Mouse (Mus musculus) CH12F3 (cell line): ENCODE results near the gene Ugp2.

Source experiments
- in situ Hi-C: fragments of 300-500 bp; cut with MboI; formaldehyde crosslinking; loops from 2 replicates; pipeline ENCODE4 v1.14.3; 2020; ENCODE audit warnings: low sequenced_read_pairs

The Ugp2 gene

GRCm38 (mm10) chr11:21371122-21371806 is at the start of gene Ugp2:
Ugp2 (minus strand) TSS chr11:21371201.
- in situ Hi-C loops, result no loop called here

DNA sequence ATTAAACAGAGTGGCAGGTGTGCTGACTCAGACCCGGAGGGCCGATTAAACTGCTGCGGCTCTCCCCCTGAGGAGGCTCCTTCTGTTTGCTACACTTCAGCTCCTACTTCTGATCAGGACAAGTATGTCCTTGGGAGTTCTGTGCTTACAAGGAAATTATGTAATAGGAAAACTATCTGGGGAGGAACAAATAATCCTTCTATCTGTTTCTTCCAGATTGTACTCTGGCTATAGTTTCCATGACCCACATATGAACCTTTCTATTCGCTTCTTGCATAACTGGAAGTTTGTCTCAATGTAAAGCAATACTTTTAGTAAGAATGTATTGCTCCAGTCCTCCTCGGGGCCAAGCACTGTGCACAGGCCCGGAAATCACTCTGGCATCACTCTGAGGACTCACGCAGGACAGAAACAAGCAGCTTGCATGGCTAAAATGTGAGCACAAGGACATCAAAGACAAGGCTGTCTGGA is 43.9 kb upstream of the Ugp2 start:
- in situ Hi-C loops, result no loop called here

- in situ Hi-C loops, result no loop called here
Measured at GRCm38 (mm10) chr11:21406668-21407067, 35.7 kb upstream of the Ugp2 start.

DNA sequence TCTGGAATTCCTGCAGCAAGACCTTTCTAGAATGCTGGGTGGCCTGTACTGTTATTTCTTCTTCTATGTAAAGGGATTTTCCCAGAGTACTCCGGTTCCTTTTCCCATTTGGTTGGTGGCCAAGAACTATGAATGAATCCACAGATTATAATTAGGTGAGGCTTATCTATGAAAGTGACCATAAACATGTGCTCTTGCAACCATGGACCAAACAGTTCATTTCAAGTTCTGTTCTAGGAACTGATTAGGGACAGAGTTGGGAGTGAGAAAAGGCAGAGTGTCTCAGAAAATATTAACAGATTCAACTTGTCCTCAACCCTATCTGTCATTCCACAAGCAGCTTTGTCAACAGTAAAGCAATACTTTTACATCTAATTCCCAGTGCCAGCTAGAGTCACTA is 35.1 kb upstream of the Ugp2 start:
- in situ Hi-C loops, result no loop called here

DNA sequence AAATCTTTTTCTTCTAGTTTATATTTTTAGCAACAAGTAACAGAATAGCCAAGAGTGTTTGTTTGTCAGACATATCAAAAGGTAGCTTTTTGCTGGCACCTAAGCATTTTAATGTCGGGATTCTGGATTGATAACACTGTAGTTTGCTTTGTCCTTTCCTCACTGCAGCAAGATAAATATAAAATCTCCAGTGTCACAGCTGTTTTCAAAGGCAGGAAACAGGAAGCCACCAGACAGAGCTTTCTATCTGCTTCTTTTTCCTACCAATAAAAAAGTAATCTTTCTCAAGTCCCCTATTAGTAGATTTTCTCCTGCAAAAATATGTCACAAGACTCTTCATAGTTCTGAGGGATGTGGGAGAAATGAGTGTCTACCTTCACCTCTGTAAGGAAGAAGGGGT is 32.9 kb upstream of the Ugp2 start:
- in situ Hi-C loops, result no loop called here

DNA sequence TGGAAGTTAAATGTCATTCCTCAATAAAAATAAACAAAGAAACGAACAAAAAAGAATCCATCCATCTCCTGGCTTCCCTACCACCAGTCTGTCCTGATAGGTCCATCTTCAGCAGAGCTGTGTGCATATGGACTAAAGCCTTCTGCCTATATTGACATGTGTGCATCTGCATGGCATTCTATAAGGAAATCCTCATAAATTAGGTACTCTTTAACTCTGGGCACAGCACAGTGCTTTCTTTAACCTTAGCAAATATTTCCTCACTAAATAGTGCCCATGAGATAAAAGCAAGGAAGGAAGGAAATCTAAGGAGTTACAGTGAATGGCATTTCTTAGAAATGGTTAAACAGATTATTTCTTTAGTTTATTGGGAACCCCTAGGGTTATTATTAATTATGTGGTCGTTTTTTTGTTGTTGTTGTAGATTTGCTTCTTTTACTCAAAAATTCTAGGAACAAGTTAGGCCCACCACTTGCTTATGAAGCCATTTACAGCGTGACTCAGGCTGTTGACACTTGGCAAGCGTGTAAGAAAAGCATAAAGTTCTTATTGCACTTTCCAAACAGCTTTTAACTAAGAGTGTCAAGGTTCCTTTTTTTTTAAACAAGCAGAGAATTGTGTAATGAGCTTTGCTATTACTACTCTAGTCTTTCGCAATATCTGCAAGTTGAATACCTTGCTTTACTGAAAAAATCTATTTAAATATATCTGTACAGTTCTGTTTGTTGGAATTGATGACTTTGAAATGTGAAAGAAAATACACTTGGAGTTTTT is 31.7 kb upstream of the Ugp2 start:
- in situ Hi-C loops, result no loop called here

GRCm38 (mm10) chr11:21401248-21401647 is 30.2 kb upstream of the Ugp2 start:
- in situ Hi-C loops, result no loop called here

DNA sequence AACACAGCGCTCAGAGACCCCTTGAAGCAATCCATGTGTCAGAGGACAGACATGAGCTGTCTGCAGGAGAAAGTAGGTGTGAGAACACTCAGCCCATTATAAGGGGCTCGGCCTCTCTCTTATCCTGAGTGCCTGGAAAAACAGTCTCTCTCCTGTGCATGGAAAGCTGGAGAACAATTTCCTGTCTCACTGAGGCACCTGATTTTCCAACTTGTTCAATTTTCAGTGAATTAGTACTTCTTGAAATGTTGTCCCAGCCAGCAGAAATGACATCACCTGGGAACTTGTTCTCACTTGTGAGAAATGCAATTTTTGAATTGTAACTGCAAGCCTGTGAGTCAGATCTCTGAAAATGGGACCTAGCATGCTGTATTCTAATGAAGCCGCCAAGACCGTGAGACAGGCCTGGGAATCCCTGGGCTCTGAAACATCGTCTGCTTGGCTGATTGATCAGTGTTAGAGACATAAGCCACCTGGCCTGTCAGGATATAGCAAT is 28.2 kb upstream of the Ugp2 start:
- in situ Hi-C loops, result no loop called here

GRCm38 (mm10) chr11:21398464-21398863 is 27.5 kb upstream of the Ugp2 start:
- in situ Hi-C loops, result no loop called here

- in situ Hi-C loops, result no loop called here
Measured at GRCm38 (mm10) chr11:21386790-21387189, 15.8 kb upstream of the Ugp2 start.

DNA sequence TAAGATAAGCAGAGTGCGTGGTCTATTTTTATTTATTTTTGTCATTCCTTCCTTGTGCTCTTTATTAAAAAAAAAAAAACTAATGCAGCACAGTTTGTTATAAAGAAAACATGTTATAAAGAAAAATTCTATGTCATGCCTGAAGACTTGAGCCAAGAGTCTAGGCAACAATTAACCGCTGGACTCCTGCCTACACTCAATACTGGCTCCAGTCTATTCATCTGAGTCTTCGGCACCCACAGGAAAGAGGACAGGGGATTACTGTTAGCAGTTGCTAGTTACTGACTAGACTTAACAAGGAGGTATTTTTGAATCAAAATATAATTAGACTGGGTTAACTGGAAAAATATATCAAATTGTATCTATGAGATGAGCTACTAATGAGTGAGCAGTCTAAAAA is 3.1 kb upstream of the Ugp2 start:
- in situ Hi-C loops, result no loop called here

- in situ Hi-C loops, result no loop called here
Measured at GRCm38 (mm10) chr11:21370399-21371121, 441 bp downstream of the Ugp2 start.

DNA sequence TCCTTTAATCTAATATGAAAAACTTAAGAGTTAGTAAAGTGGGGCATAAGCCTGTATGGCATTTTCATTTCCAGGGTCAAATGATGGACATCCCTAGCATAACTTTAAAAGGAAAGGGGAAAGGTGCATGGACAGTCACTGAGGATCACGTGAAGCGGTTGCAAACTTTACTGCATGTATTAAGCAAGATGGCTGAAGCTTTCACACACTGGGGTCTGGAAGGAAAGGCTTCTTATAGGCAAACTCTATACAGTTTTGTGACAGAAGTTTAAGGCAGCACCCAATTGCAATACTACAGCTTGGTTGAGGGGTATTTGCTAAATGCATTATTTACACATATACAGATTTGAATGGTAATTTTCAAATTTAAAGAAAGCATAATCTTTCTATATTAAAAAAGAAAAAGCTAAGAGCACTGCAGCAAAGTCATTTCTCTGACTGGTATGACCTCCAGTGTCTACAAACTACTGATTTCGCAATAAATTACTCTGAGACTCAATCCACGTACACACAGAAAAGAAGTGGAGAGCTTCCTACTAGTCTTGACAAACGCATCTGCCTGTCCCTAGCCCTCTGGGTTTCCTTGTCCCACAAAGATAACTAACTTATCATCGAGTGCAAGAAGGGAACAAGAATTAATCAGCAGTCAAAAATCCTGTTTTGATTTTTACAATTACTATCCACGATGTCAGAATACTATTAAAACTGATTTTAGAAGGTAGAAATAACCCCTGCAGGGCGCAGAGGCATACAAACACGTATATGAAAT is 1.6 kb downstream of the Ugp2 start:
- in situ Hi-C loops, result no loop called here

GRCm38 (mm10) chr11:21368466-21368865 is 2.5 kb downstream of the Ugp2 start:
- in situ Hi-C loops, result no loop called here

GRCm38 (mm10) chr11:21363144-21363940 is 7.7 kb downstream of the Ugp2 start:
- in situ Hi-C loops, result no loop called here

DNA sequence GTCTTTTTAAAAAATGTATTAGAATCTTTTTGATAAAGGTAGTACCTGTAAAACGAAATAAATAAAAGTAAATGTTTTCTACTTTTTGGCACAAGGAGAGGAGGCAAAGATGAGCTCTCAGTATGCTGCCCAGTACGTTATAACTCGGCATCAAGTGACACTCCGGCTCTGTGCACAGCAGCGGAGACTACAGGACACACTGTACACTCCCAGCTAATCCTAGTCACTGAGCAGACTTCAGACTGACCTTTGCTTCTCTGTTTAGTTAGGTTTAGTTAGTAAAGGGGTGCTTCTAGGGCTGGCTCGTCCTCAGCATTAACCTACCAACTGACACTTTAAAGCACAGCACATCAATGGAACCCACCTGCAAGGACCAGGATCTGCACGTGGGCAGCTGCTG is 19.7 kb downstream of the Ugp2 start:
- in situ Hi-C loops, result no loop called here

- in situ Hi-C loops, result no loop called here
Measured at GRCm38 (mm10) chr11:21348890-21349289, 22.1 kb downstream of the Ugp2 start.

- in situ Hi-C loops, result no loop called here
Measured at GRCm38 (mm10) chr11:21346020-21346419, 25.0 kb downstream of the Ugp2 start.

- in situ Hi-C loops, result no loop called here
Measured at GRCm38 (mm10) chr11:21343490-21343889, 27.5 kb downstream of the Ugp2 start.

DNA sequence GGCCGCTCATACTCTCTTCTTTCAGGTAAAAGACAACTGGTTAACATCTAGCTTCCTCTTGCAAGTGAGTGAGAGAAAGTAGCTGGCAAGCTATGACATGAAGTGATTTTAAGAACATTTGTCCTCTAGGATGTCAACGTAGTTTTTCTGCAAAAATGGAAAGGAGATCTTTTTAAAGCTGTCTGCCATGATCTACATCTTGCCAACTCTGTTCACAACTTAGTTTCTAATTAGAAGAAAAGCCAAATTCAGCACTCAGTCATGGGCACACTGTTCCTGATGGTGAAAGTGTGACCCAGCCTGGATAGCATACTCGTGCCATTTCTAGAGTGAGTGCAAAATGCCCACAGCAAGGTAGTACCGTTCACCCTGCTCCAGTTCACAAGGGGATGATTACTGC is 31.9 kb downstream of the Ugp2 start:
- in situ Hi-C loops, result no loop called here
